Mouse (Mus musculus) megakaryocyte-erythroid progenitor cell, adult 5-6 weeks (primary cell): ENCODE results near the gene Vmn2r92. TPM values are rescaled to one million over a fixed set of nuclear protein-coding genes. Genes with fewer than 3 reads are reported as not detected.
"Not testable (repeated sequence)": the region's sequence is repeated elsewhere in the genome, so short reads cannot be mapped to it uniquely, and the experiment has no call there.

ENCODE experiments used
- ATAC-seq: replicated peaks from 2 replicates; pipeline ENCODE4 v1.8.0; 2016; ENCODE audit warnings: mild to moderate bottlenecking, inconsistent platforms; ENCODE audit not compliant: severe bottlenecking, poor library complexity, low FRiP score, low TSS enrichment
- total RNA-seq, 2 experiments: library from RNA; stranded (forward) in 1 of 2; stranded (reverse) in 1 of 2; fragments of 200-1000, 215-1000 nt in 1 of 2; fragments of >200 nt in 1 of 2; fragmentation: Nextera tagmentation in 1 of 2; gene quantifications; 2 replicates each; pipeline ENCODE4 v1.2.3; 2014 to 2017

The Vmn2r92 gene
- total RNA-seq (2014; fragmentation: Nextera tagmentation) (not detected in 2 replicates), total RNA-seq (2017) (not detected in 2 replicates)

DNA sequence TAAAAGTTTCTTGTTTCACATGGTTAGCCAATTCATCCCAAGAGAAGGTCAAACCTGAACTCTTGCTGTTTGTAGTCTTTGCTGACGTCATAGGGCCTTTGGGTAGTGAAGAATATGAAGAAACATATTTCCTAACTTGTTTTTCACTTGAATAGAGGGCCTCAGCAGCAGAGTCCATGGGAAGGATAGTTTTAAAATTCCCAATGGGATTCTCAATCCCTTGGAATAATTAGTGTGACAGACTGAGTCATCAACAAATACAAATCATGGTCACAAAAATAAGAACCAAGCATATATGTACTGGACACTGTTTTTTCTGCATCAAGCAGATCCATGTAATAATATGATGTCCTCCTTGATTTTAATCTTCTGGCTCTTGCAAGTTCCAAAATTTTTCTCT, at the start of gene Vmn2r92:
Gene Vmn2r92, plus strand, starts transcription at position 301 of the 400 bp plus-strand sequence.
- ATAC-seq, result not testable (repeated sequence)

DNA sequence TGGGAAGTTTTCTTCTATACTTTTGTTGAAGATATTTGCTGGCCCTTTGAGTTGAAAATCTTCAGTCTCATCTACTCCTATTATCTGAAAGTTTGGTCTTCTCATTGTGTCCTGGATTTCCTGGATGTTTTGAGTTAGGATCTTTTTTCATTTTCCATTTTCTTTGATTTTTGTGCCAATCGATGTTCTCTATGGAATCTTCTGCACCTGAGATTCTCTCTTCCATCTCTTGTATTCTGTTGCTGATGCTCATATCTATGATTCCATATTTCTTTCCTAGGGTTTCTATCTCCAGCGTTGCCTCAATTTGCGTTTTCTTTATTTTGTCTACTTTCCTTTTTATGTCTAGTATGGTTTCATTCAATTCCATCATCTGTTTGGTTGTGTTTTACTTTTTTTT, 49.4 kb upstream of the Vmn2r92 start:
- ATAC-seq, result not testable (repeated sequence)

DNA sequence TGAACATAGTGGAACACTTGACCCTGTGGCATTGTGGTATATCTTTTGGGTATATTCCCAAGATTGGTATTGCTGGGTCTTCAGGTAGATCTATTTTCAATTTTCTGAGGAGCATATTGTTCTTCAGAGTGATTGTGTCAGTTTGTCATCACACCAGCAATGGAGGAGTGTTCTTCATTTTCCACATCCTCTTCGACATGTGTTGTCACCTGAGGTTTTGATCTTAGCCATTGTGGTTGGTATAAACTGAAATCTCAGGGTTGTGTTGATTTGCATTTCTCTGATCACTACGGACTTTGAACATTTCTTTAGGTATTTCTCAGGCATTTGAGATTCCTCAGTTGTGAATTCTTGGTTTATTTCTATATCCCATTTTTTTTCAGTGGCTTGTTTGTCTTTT, 9.5 kb downstream of the Vmn2r92 start:
- ATAC-seq, result not testable (repeated sequence)

DNA sequence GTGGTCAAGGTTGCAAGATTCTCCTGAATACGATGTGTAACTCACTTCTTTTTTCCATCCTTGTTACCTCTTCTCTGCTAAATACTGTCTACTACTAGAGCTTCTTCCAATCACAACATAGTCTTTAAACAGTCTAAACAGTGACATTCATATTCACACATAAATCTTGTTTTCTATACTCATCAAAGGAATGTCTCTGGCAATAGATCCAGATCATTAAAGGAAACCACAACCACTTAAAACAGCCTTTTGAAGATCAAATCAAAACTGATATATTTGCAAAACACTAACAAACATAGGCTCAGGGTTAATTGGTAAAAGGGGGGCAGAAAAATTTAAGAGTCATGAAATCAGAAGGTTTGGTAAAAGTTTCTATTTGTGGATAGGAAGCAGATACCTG, 38.0 kb downstream of the Vmn2r92 start:
- no peak for ATAC-seq

DNA sequence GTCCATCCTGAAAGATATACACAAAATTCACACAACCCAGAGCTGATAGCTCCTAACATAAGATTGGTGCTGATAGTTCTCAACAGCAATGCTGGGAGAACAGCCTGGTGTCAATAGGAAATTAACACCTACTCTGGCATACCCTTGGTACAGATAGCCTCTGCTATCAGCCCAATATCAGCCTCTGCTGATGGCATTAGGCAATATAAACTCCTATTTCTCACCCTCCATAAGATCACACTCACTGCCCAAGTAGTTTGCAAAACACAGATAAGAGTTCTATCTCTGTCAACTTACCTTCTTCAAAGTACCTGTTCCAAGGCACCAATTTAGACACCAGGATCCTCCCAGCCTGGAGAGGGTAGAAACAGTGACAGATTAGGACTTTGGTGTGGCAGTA, 69.6 kb downstream of the Vmn2r92 start:
- no peak for ATAC-seq

DNA sequence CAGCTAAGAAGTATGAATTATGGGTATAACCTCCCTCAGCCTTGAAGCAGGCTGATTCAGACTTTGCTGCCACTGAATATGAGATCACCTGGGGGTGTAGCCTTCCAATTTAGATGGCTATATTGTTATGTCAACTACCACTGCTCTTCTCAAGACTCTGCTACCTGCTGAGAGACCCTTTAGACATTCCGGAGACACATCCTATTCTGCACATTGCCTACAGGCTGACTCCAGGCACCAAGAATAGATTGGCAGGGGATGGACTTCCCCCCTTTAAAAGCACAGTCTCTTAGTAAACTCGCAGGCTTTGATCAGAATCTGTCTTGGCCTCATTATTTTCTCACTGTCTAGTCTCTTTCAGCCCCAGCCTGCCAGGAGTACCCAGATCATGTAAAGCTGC, 80.3 kb downstream of the Vmn2r92 start:
- ATAC-seq, result no peak

DNA sequence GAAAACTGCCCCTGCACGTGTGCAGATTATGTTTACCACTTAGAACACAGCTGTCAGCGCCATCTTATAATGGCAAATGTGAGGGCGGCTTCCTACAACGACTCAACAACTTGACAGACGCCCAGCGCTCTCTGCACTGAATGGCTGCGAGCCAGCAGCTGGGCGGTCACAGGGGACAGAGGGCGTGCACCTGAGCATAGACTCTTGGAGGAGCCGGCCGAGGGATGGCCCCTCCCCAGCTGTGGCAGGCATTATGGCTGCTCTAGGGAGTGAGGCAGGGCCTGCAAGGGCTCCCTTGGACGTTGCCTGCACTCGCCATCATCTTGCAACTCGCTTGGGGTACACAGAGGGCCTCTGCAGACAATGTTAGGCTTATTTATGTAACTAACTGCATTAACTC, 85.2 kb downstream of the Vmn2r92 start:
- no peak for ATAC-seq

Other genes starting within 250 kb of the Vmn2r92 start
- gene Fpr-rs4, start 130.2 kb upstream of the Vmn2r92 start, total RNA-seq (2014; fragmentation: Nextera tagmentation), result not detected in 2 replicates
- not detected in 2 replicates for gene Fpr-rs4, start 130.2 kb upstream of the Vmn2r92 start, total RNA-seq (2017)
- gene Vmn2r124, start 102.5 kb upstream of the Vmn2r92 start, total RNA-seq (2014; fragmentation: Nextera tagmentation), result not detected in 2 replicates
- not detected in 2 replicates for gene Vmn2r124, start 102.5 kb upstream of the Vmn2r92 start, total RNA-seq (2017)
- gene Vmn2r91, start 66.9 kb upstream of the Vmn2r92 start, total RNA-seq (2014; fragmentation: Nextera tagmentation), result not detected in 2 replicates
- gene Vmn2r91, start 66.9 kb upstream of the Vmn2r92 start, total RNA-seq (2017), result not detected in 2 replicates
- not detected in 2 replicates for gene Vmn2r94, start 125.9 kb downstream of the Vmn2r92 start, total RNA-seq (2014; fragmentation: Nextera tagmentation)
- not detected in 2 replicates for gene Vmn2r94, start 125.9 kb downstream of the Vmn2r92 start, total RNA-seq (2017)
- not detected in 2 replicates for gene Vmn2r93, start 146.2 kb downstream of the Vmn2r92 start, total RNA-seq (2014; fragmentation: Nextera tagmentation)
- not detected in 2 replicates for gene Vmn2r93, start 146.2 kb downstream of the Vmn2r92 start, total RNA-seq (2017)